Mouse (Mus musculus) neutrophil, adult 83 days (primary cell): ENCODE measurements around the gene Gnas. TPM values are rescaled to one million over a fixed set of nuclear protein-coding genes. Genes with fewer than 3 reads are reported as not detected.

Experiments
- total RNA-seq, 2 experiments: library from RNA; stranded (reverse); gene quantifications; one replicate each; pipeline ENCODE4 v1.2.4; 2023

Gnas gene
- total RNA-seq = 100 to 1,000 TPM; 349 to 392 TPM

GRCm38 (mm10) chr2:174284011-174284410 lies at the start of gene Gnas:
Gene Gnas (plus strand): TSS chr2:174284320.

GRCm38 (mm10) chr2:174346612-174346998 lies 62.5 kb downstream of the Gnas start, which contains the start of gene Gm20721:
Gene Gm20721 (minus strand): TSS chr2:174346712.

Other genes with a start within 250 kb of the Gnas start
- 10 to 100 TPM; 47.2 to 48.8 TPM for gene Stx16, start 208.0 kb upstream of the Gnas start, total RNA-seq
- 10 to 100 TPM; 26.4 to 28.9 TPM for gene Npepl1, start 174.0 kb upstream of the Gnas start, total RNA-seq
- under 1 TPM; 0.68 to 0.90 TPM for gene Gm20721, start 62.4 kb downstream of the Gnas start, total RNA-seq
- gene Nelfcd, start 131.5 kb downstream of the Gnas start, total RNA-seq = 10 to 100 TPM; 43.9 to 46.6 TPM
- gene Ctsz, start 154.7 kb downstream of the Gnas start, total RNA-seq = 100 to 1,000 TPM; 157 to 164 TPM
- under 1 TPM; 0.57 TPM for gene Tubb1, start 166.4 kb downstream of the Gnas start, total RNA-seq
- 100 to 1,000 TPM; 171 to 194 TPM for gene Atp5e, start 179.8 kb downstream of the Gnas start, total RNA-seq
- gene Prelid3b, start 188.8 kb downstream of the Gnas start, total RNA-seq = 10 to 100 TPM; 33.9 to 35.3 TPM